Mouse (Mus musculus) small intestine, adult 2 months (tissue): ENCODE data around the gene Ypel3.

Experiments used
- CTCF ChIP-seq: fragments of 200-500 bp; IDR thresholded peaks from 2 replicates; pipeline ENCODE4 v1.5.1; 2012; ENCODE audit warnings: low read depth, mild to moderate bottlenecking, control low read depth, inconsistent platforms, low read length, moderate library complexity, mixed read lengths; ENCODE audit not compliant: insufficient replicate concordance, insufficient read length; ENCODE audit errors: extremely low read depth
- POLR2A ChIP-seq: fragments of 200-500 bp; IDR thresholded peaks from 2 replicates; pipeline ENCODE4 v1.6.1; 2012; ENCODE audit warnings: low read depth, mild to moderate bottlenecking, control low read depth, inconsistent platforms, low read length, moderate library complexity

- TF ChIP-seq POLR2A (no peak), CTCF (no peak)
Observed at GRCm38 (mm10) chr7:126740977-126741376, 35.8 kb upstream of the Ypel3 start.
